ENCODE assay signal across 7 mouse cellular contexts in genomic region chr7:132931560-132932351, GRCm38 (mm10). TPM values are rescaled to one million over a fixed set of nuclear protein-coding genes. Genes with fewer than 3 reads are reported as not detected.
A peak's percentile ranks its signal among the peaks of the same experiment; 100 is the strongest.
DNase-seq lines count a peak whose midpoint lies in the region; ATAC-seq lines count a peak whose summit lies in the region.

No protein-coding gene starts in this region.

- H3K4me3 ChIP-seq in hindbrain, embryonic 15.5 days = peak overlapping the region; percentile 75
- peak overlapping the region; percentile 98 for H3K4me3 ChIP-seq in limb, embryonic 10.5 days
- H3K4me3 ChIP-seq in midbrain, embryonic 10.5 days = peak overlapping the region; percentile 95

- H3K4me1 ChIP-seq in hindbrain, embryonic 15.5 days (replicated peaks) = peaks cover 29% of the 10 kb centered on the region
- H3K4me1 ChIP-seq in limb, embryonic 10.5 days = peaks cover 15% of the 10 kb centered on the region
- peaks cover 22% of the 10 kb centered on the region for H3K4me1 ChIP-seq in midbrain, embryonic 10.5 days

- peak overlapping the region; percentile 94 for H3K27ac ChIP-seq in hindbrain, embryonic 15.5 days (replicated peaks)
- peak overlapping the region; percentile 97 for H3K27ac ChIP-seq in limb, embryonic 10.5 days
- peak overlapping the region; percentile 97 for H3K27ac ChIP-seq in midbrain, embryonic 10.5 days (replicated peaks)

- H3K9ac ChIP-seq in hindbrain, embryonic 15.5 days = peak overlapping the region; percentile 80

- H3K27me3 ChIP-seq in hindbrain, embryonic 15.5 days = no peaks in the 10 kb centered on the region
- no peaks in the 10 kb centered on the region for H3K27me3 ChIP-seq in limb, embryonic 10.5 days (ENCODE audit: low read depth, poor library complexity, severe bottlenecking)
- H3K27me3 ChIP-seq in midbrain, embryonic 10.5 days (ENCODE audit: low read depth, poor library complexity, severe bottlenecking) = no peaks in the 10 kb centered on the region

- no peaks in the 10 kb centered on the region for H3K9me3 ChIP-seq in hindbrain, embryonic 15.5 days
- H3K9me3 ChIP-seq in limb, embryonic 10.5 days (replicated peaks) = no peaks in the 10 kb centered on the region
- no peaks in the 10 kb centered on the region for H3K9me3 ChIP-seq in midbrain, embryonic 10.5 days (replicated peaks)

- H3K4me2 ChIP-seq in hindbrain, embryonic 15.5 days = peak overlapping the region; percentile 85

- under 1% methylated on average over 29 of the region's 55 CpGs for WGBS in hindbrain, embryonic 15.5 days
- under 1% methylated on average over 55 of the region's 55 CpGs for WGBS in limb, embryonic 10.5 days
- WGBS in midbrain, embryonic 10.5 days = under 1% methylated on average over 29 of the region's 55 CpGs

- peak; percentile 63 to 70 for DNase-seq in cerebellum, postnatal 14 days
- DNase-seq in gastrocnemius, adult 8-10 months (ENCODE audit: low spot score in 2 of 2) = peak; percentile 24 to 47
- peak; percentile 67 for DNase-seq in limb, embryonic 10.5 days (ENCODE audit: low spot score)
- peak; percentile 62 for DNase-seq in midbrain, embryonic 10.5 days (ENCODE audit: low spot score)
- DNase-seq in right cerebral cortex, postnatal 36 days (ENCODE audit: low spot score in 2 of 2) = peak; percentile 4

- ATAC-seq in activated CD4-positive, CD25-positive, alpha-beta regulatory T cell, adult 4 months = peak; percentile 5
- no peak for ATAC-seq in hindbrain, embryonic 15.5 days (ENCODE audit: low FRiP score, low read depth)

- no peaks in the 10 kb centered on the region for H3K36me3 ChIP-seq in hindbrain, embryonic 15.5 days
- no peaks in the 10 kb centered on the region for H3K36me3 ChIP-seq in limb, embryonic 10.5 days
- H3K36me3 ChIP-seq in midbrain, embryonic 10.5 days = no peaks in the 10 kb centered on the region

RNA-seq across cellular contexts. Expression of gene Zranb1, which starts 0.8 kb away (rescaled TPM):
- polyA plus RNA-seq in activated CD4-positive, CD25-positive, alpha-beta regulatory T cell, adult 4 months (2017; shearing (Covaris generic)) = 10 to 100 TPM in 1 of 2 experiments, 1 to 10 TPM in 1; 8.7 to 10.8 TPM
- total RNA-seq in gastrocnemius, adult 8-10 months (2022) = 10 to 100 TPM; 55.7 to 67.7 (median 59.6) TPM
- 20.0 and 20.3 TPM in 2 replicates for polyA plus RNA-seq in hindbrain, embryonic 15.5 days (2015; fragmentation: Nextera tagmentation; extraction: Ambion mirVana)
- 11.0 and 11.8 TPM in 2 replicates for polyA plus RNA-seq in limb, embryonic 10.5 days (2016; fragmentation: Nextera tagmentation; extraction: Ambion mirVana)
- 8.1 and 9.7 TPM in 2 replicates for polyA plus RNA-seq in midbrain, embryonic 10.5 days (2016; fragmentation: Nextera tagmentation; extraction: Ambion mirVana)

Comparison
In these comparisons a context has a peak if more than half of its experiments do, and no peak if none do; other contexts are left out.
1. DNase-seq: peak in every context shown above with its lines; median percentile 67 in limb, embryonic 10.5 days; 66 in cerebellum, postnatal 14 days; 62 in midbrain, embryonic 10.5 days; 36 in gastrocnemius, adult 8-10 months; 4 in right cerebral cortex, postnatal 36 days.